Mouse (Mus musculus) ovary, adult 2 months (tissue): ENCODE measurements around the gene Sulf2. TPM values are rescaled to one million over a fixed set of nuclear protein-coding genes. Genes with fewer than 3 reads are reported as not detected.

Source experiments
- polyA plus RNA-seq: library from polyadenylated mRNA; depleted of rRNA; stranded (reverse); fragments of >200 nt; gene quantifications from 2 replicates; pipeline ENCODE4 v1.2.3, GENCODE M21; 2012; rRNA removed

The Sulf2 gene
- 335 and 476 TPM in 2 replicates for polyA plus RNA-seq

GRCm38 (mm10) chr2:166155454-166155815, at the start of gene Sulf2:
Gene Sulf2 (minus strand): TSS chr2:166155663.

Other genes with a start within 250 kb of the Sulf2 start
- gene Ncoa3, start 163.0 kb downstream of the Sulf2 start, polyA plus RNA-seq = 32.6 and 40.3 TPM in 2 replicates